Mouse (Mus musculus) CH12.LX (cell line): ENCODE measurements around the gene Pex14. TPM values are rescaled to one million over a fixed set of nuclear protein-coding genes. Genes with fewer than 3 reads are reported as not detected.

Experiments
- DNase-seq: peaks from one replicate; pipeline ENCODE4 v3.0.0-alpha.2; 2013; ENCODE audit errors: extremely low read depth
- H3K27ac ChIP-seq: 2 replicates; pipeline ENCODE4 v1.5.1; 2012; ENCODE audit warnings: low read depth, mild to moderate bottlenecking, control low read depth, moderate library complexity; ENCODE audit not compliant: insufficient read depth
- H3K27me3 ChIP-seq: replicated peaks from 2 replicates; pipeline ENCODE3; 2012; ENCODE audit warnings: inconsistent platforms
- H3K36me3 ChIP-seq, 2 experiments: replicated peaks in 1 of 2; 2 replicates each; pipeline versions ENCODE3 to v1.6.1; 2012; ENCODE audit warnings: inconsistent platforms in 1 of 2, low read length in 1 of 2, mild to moderate bottlenecking in 1 of 2, mixed read lengths in 1 of 2, moderate library complexity in 1 of 2; ENCODE audit not compliant: control insufficient read depth in 1 of 2, insufficient read depth in 1 of 2
- H3K4me1 ChIP-seq, 2 experiments: 2 replicates each; pipeline ENCODE4 v1.6.1; 2012; ENCODE audit warnings: inconsistent platforms in 1 of 2, moderate library complexity in 1 of 2; ENCODE audit not compliant: insufficient read depth in 2 of 2, control insufficient read depth in 1 of 2
- H3K4me2 ChIP-seq: 2 replicates; pipeline ENCODE4 v1.6.1; 2012; ENCODE audit warnings: low read depth, mild to moderate bottlenecking, control low read depth; ENCODE audit not compliant: poor library complexity, insufficient read depth, severe bottlenecking
- H3K4me3 ChIP-seq, 3 experiments: fragments of 150-350 bp in 1 of 3; sonication (generic) in 1 of 3; replicated peaks in 1 of 3; 2 replicates each; pipeline versions ENCODE3 to v1.5.1; 2011 to 2012; ENCODE audit warnings: low read depth in 2 of 3, low read length in 2 of 3, mild to moderate bottlenecking in 2 of 3, moderate library complexity in 2 of 3, control low read depth in 1 of 3, improper control_type of control experiment in 1 of 3, inconsistent platforms in 1 of 3, mixed read lengths in 1 of 3; ENCODE audit not compliant: poor library complexity in 1 of 3
- H3K79me2 ChIP-seq: replicated peaks from 2 replicates; pipeline ENCODE4 v1.6.1; 2012; ENCODE audit warnings: mild to moderate bottlenecking, moderate library complexity; ENCODE audit not compliant: control insufficient read depth, poor library complexity, insufficient read depth, severe bottlenecking; ENCODE audit errors: extremely low read depth
- H3K9ac ChIP-seq: 2 replicates; pipeline ENCODE4 v1.6.1; 2012; ENCODE audit warnings: low read depth, mild to moderate bottlenecking, control low read depth, moderate library complexity; ENCODE audit not compliant: insufficient read depth
- H3K9me3 ChIP-seq: replicated peaks from 2 replicates; pipeline ENCODE3; 2012; ENCODE audit warnings: low read length, inconsistent platforms, mixed read lengths
- CHD2 ChIP-seq: IDR thresholded peaks from 2 replicates; pipeline ENCODE4 v1.6.1; 2011; ENCODE audit warnings: low read length, improper control_type of control experiment
- E2F4 ChIP-seq: IDR thresholded peaks from 2 replicates; pipeline ENCODE4 v1.6.1; 2011; ENCODE audit warnings: low read depth, low read length, improper control_type of control experiment; ENCODE audit not compliant: insufficient replicate concordance
- ETS1 ChIP-seq: conservative IDR thresholded peaks from 2 replicates; pipeline ENCODE4 v1.6.1; 2012; ENCODE audit warnings: low read depth, mild to moderate bottlenecking, inconsistent platforms, low read length, improper control_type of control experiment, moderate library complexity
- IRF4 ChIP-seq: IDR thresholded peaks from 2 replicates; pipeline ENCODE4 v1.6.1; 2014; ENCODE audit warnings: low read depth, mild to moderate bottlenecking, inconsistent platforms, low read length, improper control_type of control experiment
- JUN ChIP-seq: IDR thresholded peaks from 2 replicates; pipeline ENCODE4 v1.6.1; 2011; ENCODE audit warnings: low read depth, mild to moderate bottlenecking, low read length, improper control_type of control experiment, moderate library complexity; ENCODE audit not compliant: insufficient read depth
- JUND ChIP-seq: conservative IDR thresholded peaks from 2 replicates; pipeline ENCODE4 v1.6.1; 2011; ENCODE audit warnings: low read depth, low read length, improper control_type of control experiment
- MAFK ChIP-seq: IDR thresholded peaks from 2 replicates; pipeline ENCODE4 v1.6.1; 2011; ENCODE audit warnings: low read length, improper control_type of control experiment; ENCODE audit not compliant: insufficient replicate concordance
- MAX ChIP-seq: IDR thresholded peaks from 2 replicates; pipeline ENCODE4 v1.6.1; 2011; ENCODE audit warnings: low read length, improper control_type of control experiment
- MYC ChIP-seq: IDR thresholded peaks from 2 replicates; pipeline ENCODE4 v1.6.1; 2011; ENCODE audit warnings: low read depth, mild to moderate bottlenecking, improper control_type of control experiment, low read length
- NELFE ChIP-seq: IDR thresholded peaks from 2 replicates; pipeline ENCODE4 v1.6.1; 2011; ENCODE audit warnings: low read depth, low read length, improper control_type of control experiment
- NRF1 ChIP-seq: IDR thresholded peaks from 2 replicates; pipeline ENCODE4 v1.6.1; 2014; ENCODE audit warnings: low read depth, mild to moderate bottlenecking, inconsistent platforms, low read length, improper control_type of control experiment, moderate library complexity
- PAX5 ChIP-seq: IDR thresholded peaks from 2 replicates; pipeline ENCODE4 v1.6.1; 2012; ENCODE audit warnings: low read length, inconsistent platforms, mixed read lengths
- POLR2AphosphoS2 ChIP-seq: IDR thresholded peaks from 2 replicates; pipeline ENCODE4 v1.6.1; 2011; ENCODE audit warnings: low read depth, low read length, improper control_type of control experiment
- RAD21 ChIP-seq: IDR thresholded peaks from 2 replicates; pipeline ENCODE4 v1.6.1; 2011; ENCODE audit warnings: low read depth, mild to moderate bottlenecking, low read length, improper control_type of control experiment, moderate library complexity
- SMC3 ChIP-seq: IDR thresholded peaks from 2 replicates; pipeline ENCODE4 v1.6.1; 2011; ENCODE audit warnings: low read depth, low read length, improper control_type of control experiment
- TCF12 ChIP-seq: IDR thresholded peaks from 2 replicates; pipeline ENCODE4 v1.6.1; 2014; ENCODE audit warnings: low read depth, mild to moderate bottlenecking, inconsistent platforms, low read length, improper control_type of control experiment
- USF2 ChIP-seq: conservative IDR thresholded peaks from 2 replicates; pipeline ENCODE4 v1.6.1; 2011; ENCODE audit warnings: low read depth, low read length, improper control_type of control experiment
- ZKSCAN1 ChIP-seq: IDR thresholded peaks from 2 replicates; pipeline ENCODE4 v1.6.1; 2012; ENCODE audit warnings: low read depth, inconsistent platforms, low read length, improper control_type of control experiment, borderline replicate concordance
- dilution Hi-C: fragments of 300-500 bp; cut with MboI; formaldehyde crosslinking; loops from 2 replicates; pipeline ENCODE4 v1.14.3; 2020; ENCODE audit warnings: low sequenced_read_pairs; ENCODE audit not compliant: extremely low pct_unique_long_range_greater_than_20kb, extremely low pct_ligation_motif_present
- in situ Hi-C: fragments of 300-500 bp; cut with MboI; formaldehyde crosslinking; loops from 3 replicates; pipeline ENCODE4 v1.14.3; 2019; ENCODE audit warnings: low sequenced_read_pairs, low pct_ligation_motif_present, low pct_unique_long_range_greater_than_20kb, mixed read lengths
- polyA plus RNA-seq: library from polyadenylated mRNA; unstranded; fragments of >175 nt; gene quantifications from 2 replicates; pipeline ENCODE4 v1.2.1, GENCODE M21; 2012; ENCODE audit warnings: low read depth; ENCODE audit not compliant: insufficient read length
- total RNA-seq, 2 experiments: library from RNA; depleted of rRNA; stranded (reverse); fragments of 300-350 nt in 1 of 2; fragments of >200 nt in 1 of 2; gene quantifications; 2 replicates each; pipeline ENCODE4 v1.2.3; 2012 to 2014

Pex14 gene
- total and polyA plus RNA-seq, 3 experiments = 48.5 to 67.7 (median 63.6) TPM

- no peak for DNase-seq
- dilution Hi-C loops = no loop called here
- Histone ChIP-seq H3K27ac (no peak overlapping the region), H3K79me2 (no peaks in the 10 kb centered on the region), H3K4me1 (peaks cover 0 to 18% of the 10 kb centered on the region in 2 experiments; a peak in 2 of 4 replicates), H3K9me3 (no peaks in the 10 kb centered on the region), H3K27me3 (no peaks in the 10 kb centered on the region), H3K9ac (no peak overlapping the region), H3K4me3 (no peak overlapping the region), H3K4me2 (no peak overlapping the region), H3K36me3 (peaks cover 3 to 80% of the 10 kb centered on the region in 2 experiments)
- in situ Hi-C loops = no loop called here
- TF ChIP-seq CHD2 (no peak), SMC3 (no peak)
These were observed 42.7 kb downstream of the Pex14 start for GRCm38 (mm10) chr4:149056957-149057356.

GRCm38 (mm10) chr4:149055847-149056246, 43.8 kb downstream of the Pex14 start:
- dilution Hi-C loops (no loop called here), in situ Hi-C loops (no loop called here)
- Histone ChIP-seq H3K36me3 (peaks cover 3 to 82% of the 10 kb centered on the region in 2 experiments), H3K27ac (no peak overlapping the region), H3K27me3 (no peaks in the 10 kb centered on the region), H3K4me1 (peaks cover 0 to 13% of the 10 kb centered on the region in 2 experiments; a peak in 2 of 4 replicates), H3K79me2 (no peaks in the 10 kb centered on the region; the same call in 1 of the 2 replicates), H3K4me2 (no peak overlapping the region), H3K9ac (no peak overlapping the region), H3K4me3 (no peak overlapping the region), H3K9me3 (no peaks in the 10 kb centered on the region)
- TF ChIP-seq MAX (no peak), TCF12 (no peak), NELFE (no peak), SMC3 (no peak), JUN (no peak), NRF1 (no peak), E2F4 (no peak), POLR2AphosphoS2 (no peak), IRF4 (no peak), MAFK (no peak), ETS1 (no peak), ZKSCAN1 (no peak), USF2 (no peak), PAX5 (no peak), JUND (no peak), RAD21 (no peak), MYC (no peak)
- no peak for DNase-seq
